Mouse (Mus musculus) cortical plate, adult 2 months (tissue): Measurements from ENCODE around the gene Dtx2.

Experiments
- CTCF ChIP-seq: fragments of 200-500 bp; IDR thresholded peaks from 2 replicates; pipeline ENCODE4 v1.5.1; 2011; ENCODE audit warnings: mild to moderate bottlenecking, control low read depth, low read length; ENCODE audit not compliant: insufficient read depth; ENCODE audit errors: extremely low read depth
- POLR2A ChIP-seq: fragments of 200-500 bp; IDR thresholded peaks from 2 replicates; pipeline ENCODE4 v1.6.1; 2011; ENCODE audit warnings: mild to moderate bottlenecking, low read length, control low read depth; ENCODE audit not compliant: insufficient read depth; ENCODE audit errors: extremely low read depth

DNA sequence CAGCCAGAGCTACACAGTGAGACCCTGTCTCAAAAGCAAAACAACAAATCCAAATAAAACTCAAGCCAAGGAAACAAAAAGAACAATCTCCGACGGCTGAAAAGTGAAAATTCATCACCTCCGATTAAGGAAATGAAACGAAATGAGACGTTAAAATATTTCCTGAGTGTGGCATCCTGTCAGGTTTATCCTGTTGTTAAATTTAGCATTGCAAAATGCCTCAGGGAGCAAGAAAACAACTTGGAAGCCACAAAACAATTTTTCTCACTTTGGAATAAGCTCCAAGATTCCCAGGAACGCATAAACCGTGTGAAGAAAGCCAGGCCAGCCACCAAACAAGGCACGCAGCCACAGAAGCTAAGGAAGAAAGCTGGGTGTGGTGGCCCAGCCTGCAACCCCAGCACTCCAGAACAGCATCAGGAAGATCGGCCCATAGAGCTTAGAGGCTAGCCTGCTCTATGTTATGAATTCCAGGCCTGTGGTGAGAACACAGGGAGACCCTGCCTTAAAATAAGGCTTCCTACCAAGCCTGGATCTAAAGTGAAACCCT, 82.5 kb downstream of the Dtx2 start:
- no peak for TF ChIP-seq CTCF
- TF ChIP-seq POLR2A = no peak
